In the genomic region with DNA sequence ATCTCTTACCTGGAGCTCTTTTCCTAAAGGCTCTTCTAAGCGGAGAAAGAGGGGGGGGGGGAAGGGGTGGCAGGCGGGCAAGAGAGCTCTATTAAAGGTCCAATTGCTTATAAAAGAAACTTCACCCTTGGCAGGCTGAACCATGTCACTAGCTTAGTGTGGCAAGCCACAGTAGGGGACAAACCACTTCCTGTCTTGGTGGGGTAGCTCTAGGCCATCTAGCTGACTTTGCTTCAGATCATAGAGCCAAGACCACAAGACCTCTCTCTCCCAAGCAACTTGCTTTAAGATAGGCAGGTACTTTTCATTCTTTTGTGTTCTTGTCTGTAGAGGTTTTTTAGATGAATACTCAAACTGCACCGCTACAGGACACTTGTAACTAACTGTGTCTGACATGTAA, we compare ENCODE assay signal across 8 mouse cellular contexts. TPM values are rescaled to one million over a fixed set of nuclear protein-coding genes. Genes with fewer than 3 reads are reported as not detected.
DNase-seq lines count a peak whose midpoint lies in the region; ATAC-seq lines count a peak whose summit lies in the region.
"Had no signal": no experiment of that assay in that cellular context is flagged by ENCODE, and none has a peak within 500 bp of the region (broad histone marks: within the 10 kb centered on the region; RNA-seq: fewer than 3 reads in every experiment).

No protein-coding gene starts in this region.

- DNase-seq in spleen, postnatal 36 days (ENCODE audit: low spot score in 2 of 2) = peak; percentile 61 to 70
- no peak for DNase-seq in spleen, postnatal 14 days (ENCODE audit: low spot score in 2 of 2)
- DNase-seq in Muller cell, postnatal 12 days (ENCODE audit: inconsistent ontology term) = peak; percentile 16
- DNase-seq in frontal cortex, postnatal 25 days (ENCODE audit: low spot score in 2 of 2) = no peak
- DNase-seq in embryo, embryonic 11 days = no peak
- DNase-seq in right cerebral cortex, postnatal 10 days (ENCODE audit: low spot score in 2 of 2) = no peak
- DNase-seq: liver, embryonic 13.5 days had no signal

- peak; percentile 60; the same call in 1 of the 2 replicates for ATAC-seq in megakaryocyte-erythroid progenitor cell, adult 5-6 weeks (replicated peaks; ENCODE audit: low FRiP score, low TSS enrichment, poor library complexity, severe bottlenecking)

RNA-seq across cellular contexts. Expression of gene Pogz, which starts 14.4 kb away (rescaled TPM):
- total RNA-seq in megakaryocyte-erythroid progenitor cell, adult 5-6 weeks (2014; fragmentation: Nextera tagmentation) = 49.6 and 59.1 TPM in 2 replicates
- total RNA-seq in megakaryocyte-erythroid progenitor cell, adult 5-6 weeks (2017) = 12.5 and 18.7 TPM in 2 replicates

RNA-seq across cellular contexts. Expression of gene Psmb4, which starts 35.0 kb away (rescaled TPM):
- total RNA-seq in megakaryocyte-erythroid progenitor cell, adult 5-6 weeks (2014; fragmentation: Nextera tagmentation) = 427 and 467 TPM in 2 replicates
- 212 and 218 TPM in 2 replicates for total RNA-seq in megakaryocyte-erythroid progenitor cell, adult 5-6 weeks (2017)

Comparison
In these comparisons a context has a peak if more than half of its experiments do, and no peak if none do; other contexts are left out.
1. DNase-seq: peak in spleen, postnatal 36 days (2 of 2) and Muller cell, postnatal 12 days (single experiment); none in spleen, postnatal 14 days (0 of 2), frontal cortex, postnatal 25 days (0 of 2), embryo, embryonic 11 days (single experiment) and right cerebral cortex, postnatal 10 days (0 of 2).